Mouse (Mus musculus) hindbrain, embryonic 13.5 days (tissue): ENCODE measurements around the gene Arid4b. TPM values are rescaled to one million over a fixed set of nuclear protein-coding genes. Genes with fewer than 3 reads are reported as not detected.
"Not testable (repeated sequence)": the region's sequence is repeated elsewhere in the genome, so short reads cannot be mapped to it uniquely, and the experiment has no call there.

Experiments used
- ATAC-seq: fragments of 200-750 bp; cut with Nextera tagmentation; 2 replicates; pipeline ENCODE4 v1.8.0; 2017; ENCODE audit warnings: moderate TSS enrichment; ENCODE audit not compliant: low FRiP score
- H3K27ac ChIP-seq: fragments of 300-500 bp; sonication (generic); 2 replicates; pipeline ENCODE4 v1.5.1; 2015; ENCODE audit warnings: inconsistent platforms, mild to moderate bottlenecking, moderate library complexity
- H3K27me3 ChIP-seq: fragments of 300-500 bp; sonication (generic); 2 replicates; pipeline ENCODE4 v1.6.1; 2015; ENCODE audit warnings: mild to moderate bottlenecking, inconsistent platforms
- H3K36me3 ChIP-seq: fragments of 300-500 bp; sonication (generic); 2 replicates; pipeline ENCODE4 v1.6.1; 2015; ENCODE audit warnings: mild to moderate bottlenecking, inconsistent platforms
- H3K4me1 ChIP-seq: fragments of 300-500 bp; sonication (generic); replicated peaks from 2 replicates; pipeline ENCODE4 v1.6.1; 2015; ENCODE audit warnings: inconsistent platforms
- H3K4me2 ChIP-seq: fragments of 300-500 bp; sonication (generic); 2 replicates; pipeline ENCODE4 v1.6.1; 2015; ENCODE audit warnings: inconsistent platforms, mild to moderate bottlenecking, moderate library complexity
- H3K4me3 ChIP-seq: fragments of 300-500 bp; sonication (generic); 2 replicates; pipeline ENCODE4 v1.5.1; 2015; ENCODE audit warnings: mild to moderate bottlenecking, inconsistent platforms
- H3K9ac ChIP-seq: fragments of 300-500 bp; sonication (generic); 2 replicates; pipeline ENCODE4 v1.6.1; 2015; ENCODE audit warnings: mild to moderate bottlenecking, inconsistent platforms
- H3K9me3 ChIP-seq: fragments of 300-500 bp; sonication (generic); 2 replicates; pipeline ENCODE4 v1.6.1; 2016; ENCODE audit warnings: inconsistent platforms
- WGBS: fragments of 180-500 bp; shearing (Covaris S2); methylation state at CpG from one replicate; pipeline ENCODE4 v1.1.7; 2015; 5-methylcytosine and 5-hydroxymethylcytosine counted together
- polyA plus RNA-seq: library from polyadenylated mRNA; unstranded; fragments of >200 nt; fragmentation: Nextera tagmentation; extraction: Ambion mirVana; gene quantifications from 2 replicates; pipeline ENCODE4 v1.2.1, GENCODE M21; 2015

The Arid4b gene
- 97.0 and 99.6 TPM in 2 replicates for polyA plus RNA-seq

DNA sequence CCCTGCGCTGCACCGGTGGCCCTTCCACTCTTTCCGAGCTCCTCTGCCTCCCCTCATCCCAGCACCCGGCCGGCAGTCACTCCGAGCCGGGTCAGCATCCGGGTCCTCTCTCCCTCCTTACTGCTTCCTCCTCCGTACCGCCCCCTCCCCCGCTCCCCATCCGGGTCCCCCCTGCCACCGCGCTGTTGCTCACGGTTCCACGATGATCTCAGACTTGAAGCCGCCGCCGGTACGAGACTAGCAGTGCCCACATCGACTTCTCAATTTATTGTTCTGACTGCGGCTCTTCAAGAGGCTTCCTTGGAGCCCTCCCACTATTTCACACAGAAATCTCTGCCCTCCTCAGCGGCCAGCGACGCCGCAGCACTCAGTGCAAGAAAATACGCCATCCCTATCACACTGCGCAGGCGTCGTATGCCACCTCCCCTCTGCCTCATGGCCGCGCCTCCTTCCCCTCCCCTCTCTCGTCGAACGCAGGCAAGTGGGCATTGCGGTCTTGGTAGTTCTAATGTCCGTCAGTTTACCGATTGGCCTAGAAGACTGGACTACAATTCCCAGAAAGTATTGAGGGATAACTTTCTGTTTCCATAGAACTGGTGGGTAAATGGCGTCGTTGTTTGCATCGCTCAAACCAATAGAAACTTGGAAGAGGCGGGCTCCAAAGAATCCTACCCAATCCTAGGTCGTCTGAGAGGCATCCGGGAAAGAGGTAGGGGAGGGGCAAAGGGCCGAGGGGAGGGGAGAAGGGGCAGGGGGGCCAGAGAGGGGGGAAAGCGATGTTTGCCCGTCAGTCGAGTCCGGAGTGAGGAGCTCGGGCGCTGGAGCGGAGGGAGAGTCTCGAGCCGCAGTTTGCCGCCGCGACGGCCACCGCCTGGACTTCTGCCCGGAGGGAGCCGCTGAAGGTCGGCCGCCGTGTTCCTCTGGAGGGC, at the start of gene Arid4b, which contains the start of gene Ggps1:
Gene Arid4b, plus strand, starts transcription at position 220 of the 929 bp plus-strand sequence.
Gene Ggps1, minus strand, starts transcription at position 476 of the 929 bp plus-strand sequence.
- H3K4me2 ChIP-seq = peak within 1 kb of the TSS; percentile 84
- under 1% methylated on average over 62 of the region's 64 CpGs for WGBS

DNA sequence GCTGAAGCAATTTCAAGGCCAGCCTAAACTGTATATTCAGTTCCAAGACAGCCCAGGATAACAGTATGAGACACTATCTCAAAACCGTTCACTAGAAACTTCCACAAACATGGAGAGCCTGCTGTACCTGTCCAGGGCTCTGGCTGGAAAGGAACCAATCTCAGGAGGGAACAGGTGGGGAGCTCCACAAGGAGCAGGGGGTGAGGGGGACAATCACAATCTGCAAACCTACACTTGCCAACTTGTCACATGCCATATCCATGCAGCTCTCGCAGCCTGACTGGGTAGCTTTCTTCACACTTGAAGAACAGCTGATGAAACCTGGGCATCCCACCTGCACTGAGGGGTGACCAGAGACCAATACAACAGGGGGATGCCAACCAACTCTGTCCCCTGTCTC, 49.0 kb upstream of the Arid4b start:
- no peaks in the 10 kb centered on the region for H3K27me3 ChIP-seq
- no peak overlapping the region for H3K4me2 ChIP-seq
- no peaks in the 10 kb centered on the region for H3K4me1 ChIP-seq
- H3K9me3 ChIP-seq = no peaks in the 10 kb centered on the region
- peaks cover 76% of the 10 kb centered on the region for H3K36me3 ChIP-seq
- no peak for ATAC-seq
- WGBS = 98% methylated on average over 2 of the region's 2 CpGs
- H3K4me3 ChIP-seq = no peak overlapping the region
- H3K27ac ChIP-seq = no peak overlapping the region
- no peak overlapping the region for H3K9ac ChIP-seq

More for the DNA sequence above, at the start of gene Arid4b, which contains the start of gene Ggps1:
- Histone ChIP-seq H3K27ac (peak within 1 kb of the TSS; percentile 98), H3K36me3 (no peaks in the 10 kb centered on the region), H3K9ac (peak within 1 kb of the TSS; percentile 99), H3K9me3 (no peaks in the 10 kb centered on the region), H3K27me3 (no peaks in the 10 kb centered on the region), H3K4me3 (peak within 1 kb of the TSS; percentile 99), H3K4me1 (peaks cover 43% of the 10 kb centered on the region)
- ATAC-seq = peak; percentile 97

DNA sequence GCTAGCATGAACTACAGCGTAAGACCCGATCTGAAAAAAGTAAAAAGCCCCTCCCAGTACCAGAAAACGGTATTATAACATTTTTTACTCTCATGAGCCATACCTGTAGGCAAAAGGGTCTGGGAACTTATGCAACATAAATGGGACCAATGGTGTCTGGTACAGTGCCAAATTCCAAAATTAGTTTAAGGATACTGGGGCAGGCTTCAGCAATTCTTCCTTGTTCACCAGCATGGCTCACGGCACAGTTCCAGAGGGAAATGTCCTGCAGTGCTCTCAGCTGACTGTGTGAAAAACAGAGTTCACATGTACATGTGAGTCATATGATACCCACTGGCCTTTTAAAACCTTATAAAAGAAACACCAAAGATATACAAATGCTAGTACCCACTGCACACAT, 48.5 kb upstream of the Arid4b start:
- WGBS = 95% methylated on average over 4 of the region's 4 CpGs
- H3K27ac ChIP-seq = no peak overlapping the region
- no peaks in the 10 kb centered on the region for H3K27me3 ChIP-seq
- no peak overlapping the region for H3K9ac ChIP-seq
- no peaks in the 10 kb centered on the region for H3K9me3 ChIP-seq
- no peak overlapping the region for H3K4me3 ChIP-seq
- ATAC-seq = no peak
- peaks cover 77% of the 10 kb centered on the region for H3K36me3 ChIP-seq
- no peaks in the 10 kb centered on the region for H3K4me1 ChIP-seq
- no peak overlapping the region for H3K4me2 ChIP-seq

DNA sequence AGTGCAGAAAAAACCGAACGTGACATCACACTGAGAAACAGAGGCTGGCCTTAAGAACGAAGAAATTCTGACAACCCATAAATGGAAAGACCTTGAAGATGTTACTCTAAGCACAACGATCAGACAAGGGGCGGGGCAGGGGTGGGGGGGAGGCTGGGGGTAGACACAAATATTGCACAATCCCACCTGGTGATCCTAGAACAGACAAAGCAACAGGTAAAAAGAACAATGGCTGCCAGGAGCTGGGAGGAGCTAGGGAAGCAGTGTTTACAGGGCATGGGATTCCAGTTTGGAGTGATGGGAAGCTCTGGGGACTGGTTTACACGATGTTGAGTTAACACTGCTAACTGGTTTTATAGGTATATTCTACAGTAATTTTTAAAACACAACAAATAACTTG, 47.4 kb upstream of the Arid4b start:
- WGBS = 94% methylated on average over 6 of the region's 6 CpGs
- ATAC-seq = no peak
- peaks cover 77% of the 10 kb centered on the region for H3K36me3 ChIP-seq

DNA sequence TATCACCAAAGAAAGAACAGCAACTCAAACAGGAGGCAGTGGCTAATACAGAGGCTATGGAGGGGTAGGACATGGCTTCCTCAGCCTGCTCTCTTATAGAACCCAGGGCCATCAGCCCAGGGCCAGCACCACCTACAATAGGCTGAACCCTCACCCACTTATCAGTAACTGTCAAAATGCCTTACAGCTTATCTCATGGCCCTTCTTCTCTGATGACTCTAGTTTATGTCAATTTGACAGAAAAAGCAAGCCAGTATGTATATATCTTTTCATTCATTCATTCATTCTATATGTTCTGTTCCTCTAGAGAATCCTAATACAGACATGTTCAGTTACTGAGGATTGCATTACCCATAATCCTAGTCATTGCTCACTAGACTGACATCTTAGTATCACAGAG, 44.7 kb upstream of the Arid4b start:
- Histone ChIP-seq H3K4me3 (no peak overlapping the region), H3K9me3 (no peaks in the 10 kb centered on the region), H3K36me3 (peaks cover 56% of the 10 kb centered on the region), H3K27me3 (no peaks in the 10 kb centered on the region), H3K9ac (no peak overlapping the region), H3K4me2 (no peak overlapping the region), H3K27ac (no peak overlapping the region), H3K4me1 (no peaks in the 10 kb centered on the region)
- no peak for ATAC-seq

More for the DNA sequence above, 47.4 kb upstream of the Arid4b start:
- H3K4me2 ChIP-seq = no peak overlapping the region
- H3K9ac ChIP-seq = no peak overlapping the region
- H3K4me1 ChIP-seq = no peaks in the 10 kb centered on the region
- H3K27me3 ChIP-seq = no peaks in the 10 kb centered on the region
- H3K27ac ChIP-seq = no peak overlapping the region
- no peaks in the 10 kb centered on the region for H3K9me3 ChIP-seq
- no peak overlapping the region for H3K4me3 ChIP-seq

DNA sequence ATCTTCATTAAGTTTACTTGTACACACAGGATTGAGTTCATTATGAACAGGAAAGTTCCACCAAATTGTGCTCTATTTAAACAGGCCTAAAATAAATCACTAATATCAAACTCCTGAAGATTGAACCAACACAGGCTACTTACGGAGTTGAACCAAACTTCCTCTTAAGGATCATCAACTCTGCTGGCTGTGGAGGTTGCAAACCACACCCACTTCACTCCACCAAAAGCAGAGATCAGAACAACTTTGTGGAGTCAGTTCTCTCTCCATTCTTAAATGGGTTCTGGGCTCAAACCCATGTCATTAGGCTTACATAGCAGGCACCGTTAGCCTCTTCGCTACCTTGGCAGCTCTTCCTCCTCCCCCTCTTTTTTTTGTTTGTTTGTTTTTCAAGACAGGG, 44.2 kb upstream of the Arid4b start:
- Histone ChIP-seq H3K9ac (no peak overlapping the region), H3K36me3 (peaks cover 52% of the 10 kb centered on the region), H3K27me3 (no peaks in the 10 kb centered on the region), H3K4me1 (no peaks in the 10 kb centered on the region), H3K4me2 (no peak overlapping the region), H3K27ac (no peak overlapping the region), H3K9me3 (no peaks in the 10 kb centered on the region), H3K4me3 (no peak overlapping the region)
- ATAC-seq = no peak
- 96% methylated on average over 3 of the region's 3 CpGs for WGBS

DNA sequence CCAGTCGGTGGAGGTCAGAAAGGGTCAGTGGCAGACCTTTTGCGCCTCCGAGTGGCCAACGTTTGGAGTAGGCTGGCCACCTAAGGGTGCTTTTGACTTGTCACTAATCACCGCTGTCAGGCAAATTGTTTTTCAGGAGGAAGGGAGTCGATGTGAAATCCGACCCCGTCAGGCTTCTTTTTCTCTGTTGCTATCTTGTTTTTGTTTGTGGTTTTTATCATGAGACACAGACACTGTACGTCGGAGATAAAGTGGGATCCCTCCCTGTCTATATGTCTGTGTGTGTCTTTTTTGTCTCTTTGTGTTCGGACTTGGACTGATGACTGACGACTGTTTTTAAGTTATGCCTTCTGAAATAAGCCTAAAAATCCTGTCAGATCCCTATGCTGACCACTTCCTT, 41.6 kb upstream of the Arid4b start:
- WGBS = 78% methylated on average over 12 of the region's 12 CpGs
- not testable (repeated sequence) for H3K9ac ChIP-seq, H3K27ac ChIP-seq, H3K4me1 ChIP-seq, H3K9me3 ChIP-seq, H3K27me3 ChIP-seq, ATAC-seq, H3K4me2 ChIP-seq, H3K4me3 ChIP-seq
- peaks cover 43% of the 10 kb centered on the region for H3K36me3 ChIP-seq

DNA sequence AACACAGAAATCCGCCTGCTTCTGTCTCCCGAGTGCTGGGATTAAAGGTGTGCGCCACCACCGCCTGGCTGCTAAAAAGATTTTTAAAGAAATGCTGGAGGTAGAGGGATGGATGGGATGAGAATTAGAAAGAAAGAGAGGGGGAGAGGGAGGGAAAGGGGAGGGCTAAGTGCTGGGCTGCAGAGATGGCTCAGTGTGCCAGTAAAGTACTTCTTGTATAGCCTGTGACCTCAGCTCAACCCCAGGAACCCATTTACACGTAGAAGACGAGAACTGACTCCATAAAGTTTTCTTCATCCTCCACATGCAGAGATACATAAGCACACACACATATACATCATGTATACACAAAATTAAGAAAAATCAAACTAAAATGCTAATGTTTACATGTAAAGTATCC, 37.5 kb upstream of the Arid4b start:
- no peak overlapping the region for H3K27ac ChIP-seq
- H3K27me3 ChIP-seq = no peaks in the 10 kb centered on the region
- no peak overlapping the region for H3K4me2 ChIP-seq
- WGBS = 90% methylated on average over 6 of the region's 6 CpGs
- no peak overlapping the region for H3K4me3 ChIP-seq
- peaks cover 34% of the 10 kb centered on the region for H3K36me3 ChIP-seq
- ATAC-seq = no peak
- H3K9me3 ChIP-seq = no peaks in the 10 kb centered on the region
- no peak overlapping the region for H3K9ac ChIP-seq
- no peaks in the 10 kb centered on the region for H3K4me1 ChIP-seq

DNA sequence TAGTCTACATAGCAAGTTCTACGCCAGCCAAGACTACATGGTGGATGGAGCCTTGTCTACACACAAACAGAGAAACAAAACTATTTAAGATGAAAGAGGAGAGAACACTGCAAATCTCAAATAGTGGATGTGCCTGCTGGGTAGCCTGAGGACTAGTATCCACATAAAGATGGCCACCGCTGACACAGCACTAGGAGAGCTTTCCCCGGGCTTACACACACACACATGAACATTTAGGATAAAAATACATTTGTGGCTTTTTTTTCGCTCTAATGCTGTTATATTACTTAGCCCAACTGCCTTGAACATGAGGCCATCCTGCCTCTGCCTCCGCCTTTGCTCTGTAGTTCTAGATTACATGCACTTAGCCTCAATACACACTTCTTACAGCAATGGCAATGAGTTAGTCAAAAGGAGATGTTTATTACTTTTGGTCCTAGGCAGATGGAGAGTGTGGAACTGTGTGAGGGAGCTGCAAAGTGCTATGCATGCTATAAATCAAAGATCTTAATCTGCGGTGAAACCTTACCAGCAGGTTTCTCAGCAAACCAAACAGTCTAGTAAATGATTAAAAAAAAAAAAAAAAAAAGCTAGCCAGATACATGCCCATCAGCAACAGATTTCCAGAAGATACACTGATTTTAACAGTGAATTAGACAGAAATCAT, 36.7 kb upstream of the Arid4b start:
- no peak overlapping the region for H3K9ac ChIP-seq
- H3K27me3 ChIP-seq = no peaks in the 10 kb centered on the region
- H3K4me1 ChIP-seq = no peaks in the 10 kb centered on the region
- no peaks in the 10 kb centered on the region for H3K9me3 ChIP-seq
- H3K27ac ChIP-seq = no peak overlapping the region
- H3K36me3 ChIP-seq = peaks cover 34% of the 10 kb centered on the region
- 95% methylated on average over 6 of the region's 6 CpGs for WGBS
- H3K4me3 ChIP-seq = no peak overlapping the region
- ATAC-seq = no peak
- H3K4me2 ChIP-seq = no peak overlapping the region

DNA sequence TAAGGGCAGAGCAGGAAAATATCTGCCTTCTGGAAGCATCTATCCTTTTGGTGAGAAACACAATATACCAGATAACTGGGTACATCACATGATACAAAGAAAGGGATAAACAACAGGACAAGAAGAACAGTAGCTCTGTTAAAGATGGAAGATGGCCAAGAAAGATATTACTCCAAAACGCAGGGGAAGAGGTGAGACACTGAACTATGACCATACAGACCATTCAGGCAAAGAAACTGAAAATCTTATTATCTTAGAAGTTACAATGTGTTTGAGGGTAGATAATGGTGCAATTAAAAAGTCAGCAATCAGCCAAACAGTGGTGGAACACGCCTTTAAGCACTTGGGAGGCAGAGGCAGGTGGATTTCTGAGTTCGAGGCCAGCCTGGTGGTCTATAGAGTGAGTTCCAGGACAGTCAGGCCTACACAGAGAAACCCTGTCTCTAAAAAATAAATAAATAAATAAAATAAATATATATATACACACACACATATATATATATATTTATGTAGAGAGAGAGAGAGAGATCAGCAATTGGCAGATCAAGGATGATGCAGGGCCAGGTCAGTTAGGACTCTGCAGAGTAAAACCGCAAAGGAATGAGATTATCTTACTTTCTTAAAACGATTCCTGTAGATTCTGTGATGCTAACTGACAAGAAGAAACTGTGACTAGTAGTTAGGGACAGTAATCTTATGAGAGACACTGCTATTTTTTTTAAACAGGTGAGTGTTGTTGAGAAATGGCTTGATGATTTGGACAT, 29.5 kb upstream of the Arid4b start:
- no peaks in the 10 kb centered on the region for H3K27me3 ChIP-seq
- H3K4me3 ChIP-seq = no peak overlapping the region
- ATAC-seq = no peak
- no peak overlapping the region for H3K4me2 ChIP-seq
- 94% methylated on average over 5 of the region's 5 CpGs for WGBS
- H3K27ac ChIP-seq = no peak overlapping the region
- H3K9ac ChIP-seq = no peak overlapping the region
- no peaks in the 10 kb centered on the region for H3K9me3 ChIP-seq
- H3K36me3 ChIP-seq = peaks cover 4% of the 10 kb centered on the region; the same call in 1 of the 2 replicates
- H3K4me1 ChIP-seq = peaks cover 10% of the 10 kb centered on the region

DNA sequence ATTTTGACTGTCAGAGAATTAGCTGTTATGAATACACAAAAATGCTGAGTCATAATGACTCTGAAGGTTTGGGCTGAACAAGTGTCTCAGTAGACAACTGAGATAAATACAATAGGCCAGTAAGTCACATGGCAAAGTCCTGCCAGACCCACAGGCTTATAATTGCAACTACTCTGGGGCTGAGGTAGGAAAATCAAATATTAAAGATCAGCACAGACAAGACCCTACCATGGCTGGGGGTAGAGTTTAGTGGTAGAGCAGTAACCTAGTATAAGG, 29.0 kb upstream of the Arid4b start:
- Histone ChIP-seq H3K4me2 (no peak overlapping the region), H3K4me1 (peaks cover 13% of the 10 kb centered on the region), H3K9me3 (no peaks in the 10 kb centered on the region), H3K36me3 (peaks cover 2% of the 10 kb centered on the region; the same call in 1 of the 2 replicates), H3K9ac (no peak overlapping the region), H3K27ac (no peak overlapping the region), H3K4me3 (no peak overlapping the region), H3K27me3 (no peaks in the 10 kb centered on the region)
- ATAC-seq = no peak

DNA sequence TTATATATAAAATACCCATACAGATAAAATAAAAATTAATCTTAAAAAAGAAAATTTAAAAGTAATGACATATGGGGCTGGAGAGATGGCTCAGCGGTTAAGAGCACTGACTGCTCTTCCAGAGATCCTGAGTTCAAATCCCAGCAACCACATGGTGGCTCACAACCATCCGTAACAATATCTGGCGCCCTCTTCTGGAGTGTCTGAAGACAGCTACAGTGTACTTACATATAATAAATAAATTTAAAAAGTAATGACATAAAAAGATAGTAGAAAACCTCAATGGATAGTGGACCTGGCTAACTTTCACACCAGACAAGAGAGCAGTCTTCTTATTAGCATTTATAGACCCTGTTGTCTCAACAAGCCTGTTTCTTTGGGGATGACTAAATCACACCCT, 27.7 kb upstream of the Arid4b start:
- 97% methylated on average over 3 of the region's 3 CpGs for WGBS
- not testable (repeated sequence) for ATAC-seq, H3K36me3 ChIP-seq, H3K27ac ChIP-seq, H3K4me3 ChIP-seq, H3K4me2 ChIP-seq, H3K9me3 ChIP-seq, H3K9ac ChIP-seq, H3K27me3 ChIP-seq
- H3K4me1 ChIP-seq = peaks cover 17% of the 10 kb centered on the region
